Mouse (Mus musculus) lung, embryonic 14.5 days (tissue): Measurements from ENCODE around the gene Eid3. TPM values are rescaled to one million over a fixed set of nuclear protein-coding genes. Genes with fewer than 3 reads are reported as not detected.
A peak's percentile ranks its signal among the peaks of the same experiment; 100 is the strongest.

Experiments used
- ATAC-seq: fragments of 200-750 bp; cut with Nextera tagmentation; 2 replicates; pipeline ENCODE4 v1.8.0; 2017; ENCODE audit warnings: mild to moderate bottlenecking, moderate TSS enrichment, moderate library complexity; ENCODE audit not compliant: insufficient read depth
- DNase-seq: peaks from one replicate; pipeline ENCODE4 v3.0.0-alpha.2; 2015
- H3K27ac ChIP-seq: fragments of 300-500 bp; sonication (generic); 2 replicates; pipeline ENCODE4 v1.5.1; 2014; ENCODE audit warnings: low read depth, mild to moderate bottlenecking, moderate library complexity
- H3K27me3 ChIP-seq: fragments of 300-500 bp; sonication (generic); 2 replicates; pipeline ENCODE4 v1.6.1; 2014; ENCODE audit warnings: low read length, control low read depth; ENCODE audit not compliant: insufficient read depth
- H3K36me3 ChIP-seq: fragments of 300-500 bp; sonication (generic); 2 replicates; pipeline ENCODE4 v1.6.1; 2014; ENCODE audit warnings: control low read depth; ENCODE audit not compliant: insufficient read depth
- H3K4me1 ChIP-seq: fragments of 300-500 bp; sonication (generic); 2 replicates; pipeline ENCODE4 v1.6.1; 2014; ENCODE audit warnings: antibody characterized with exemption, control low read depth; ENCODE audit not compliant: insufficient read depth
- H3K4me2 ChIP-seq: fragments of 300-500 bp; sonication (generic); 2 replicates; pipeline ENCODE4 v1.6.1; 2014; ENCODE audit warnings: mild to moderate bottlenecking
- H3K4me3 ChIP-seq: fragments of 300-500 bp; sonication (generic); 2 replicates; pipeline ENCODE4 v1.5.1; 2014; ENCODE audit warnings: low read depth, low read length
- H3K9ac ChIP-seq: fragments of 300-500 bp; sonication (generic); 2 replicates; pipeline ENCODE4 v1.6.1; 2014
- H3K9me3 ChIP-seq: fragments of 300-500 bp; sonication (generic); 2 replicates; pipeline ENCODE4 v1.6.1; 2016; ENCODE audit warnings: low read depth, low read length, control low read depth
- CTCF ChIP-seq: IDR thresholded peaks from 2 replicates; pipeline ENCODE4 v1.5.1; 2016; ENCODE audit warnings: antibody characterized with exemption, low read depth
- WGBS: fragments of 180-500 bp; shearing (Covaris S2); extraction: QIAGEN DNeasy Blood & Tissue Kit; methylation state at CpG from one replicate; pipeline ENCODE4 v1.1.7; 2014; 5-methylcytosine and 5-hydroxymethylcytosine counted together
- polyA plus RNA-seq: library from polyadenylated mRNA; unstranded; fragments of >200 nt; fragmentation: Nextera tagmentation; extraction: Ambion mirVana; gene quantifications from 2 replicates; pipeline ENCODE4 v1.2.1, GENCODE M21; 2014

Gene Eid3
- polyA plus RNA-seq, 1 experiment from 2014 or later = 0.50 TPM

DNA sequence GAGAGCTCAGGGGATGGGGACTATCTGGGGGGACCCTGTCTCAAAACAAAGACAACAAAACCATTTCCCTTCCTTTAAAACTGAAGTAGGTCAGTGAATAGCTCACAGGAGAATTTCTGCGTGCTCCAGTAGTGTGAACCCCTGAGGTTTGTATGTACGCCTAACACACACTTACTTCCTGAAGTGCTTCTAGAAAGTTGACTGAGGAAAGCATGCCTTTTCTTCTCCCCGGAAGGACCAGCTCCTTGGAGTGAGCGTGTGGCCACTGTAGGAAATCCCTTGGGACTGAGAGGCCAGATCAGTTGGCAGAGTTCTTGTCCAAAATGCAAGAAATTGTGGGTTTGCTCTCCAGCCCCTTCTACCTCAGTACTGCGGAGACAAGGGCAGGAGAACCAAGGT lies 16.1 kb upstream of the Eid3 start:
- Histone ChIP-seq H3K4me1 (no peaks in the 10 kb centered on the region), H3K4me3 (no peak overlapping the region), H3K27me3 (no peaks in the 10 kb centered on the region), H3K36me3 (no peaks in the 10 kb centered on the region), H3K4me2 (no peak overlapping the region), H3K9me3 (no peaks in the 10 kb centered on the region), H3K9ac (no peak overlapping the region), H3K27ac (no peak overlapping the region)
- TF ChIP-seq CTCF = no peak
- no peak for DNase-seq
- no peak for ATAC-seq
- WGBS = 66% methylated on average over 5 of the region's 5 CpGs

DNA sequence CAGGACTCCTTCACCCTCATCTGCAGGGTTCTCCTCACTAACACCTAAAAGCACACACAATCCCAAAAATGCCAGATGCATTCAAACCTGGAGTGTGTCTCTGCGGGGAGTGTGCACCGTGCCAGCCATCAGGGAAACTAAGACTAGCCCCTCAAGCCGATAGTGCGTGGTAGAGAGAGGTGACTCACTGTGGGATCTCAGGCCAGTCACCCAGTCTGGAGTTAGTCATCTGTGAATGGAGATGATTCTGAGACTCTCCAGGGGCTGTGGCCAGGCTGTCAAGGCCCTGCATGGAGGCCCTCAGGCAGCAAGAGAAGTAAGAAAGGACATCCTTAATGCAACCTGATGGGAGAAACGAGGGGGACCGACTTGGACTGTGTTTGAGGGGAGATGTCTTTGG lies 14.7 kb upstream of the Eid3 start:
- no peak overlapping the region for H3K4me3 ChIP-seq
- H3K4me2 ChIP-seq = no peak overlapping the region
- no peaks in the 10 kb centered on the region for H3K9me3 ChIP-seq
- H3K27ac ChIP-seq = no peak overlapping the region
- no peaks in the 10 kb centered on the region for H3K27me3 ChIP-seq
- H3K36me3 ChIP-seq = no peaks in the 10 kb centered on the region
- 86% methylated on average over 6 of the region's 6 CpGs for WGBS
- no peak overlapping the region for H3K9ac ChIP-seq
- ATAC-seq (no peak), DNase-seq (no peak)
- no peak for TF ChIP-seq CTCF
- H3K4me1 ChIP-seq = no peaks in the 10 kb centered on the region

- Histone ChIP-seq H3K27ac (peak overlapping the region; percentile 98), H3K4me1 (peaks cover 5% of the 10 kb centered on the region; the same call in 1 of the 2 replicates), H3K4me3 (peak overlapping the region; percentile 73), H3K9me3 (no peaks in the 10 kb centered on the region), H3K4me2 (peak overlapping the region; percentile 90), H3K36me3 (peaks cover 7% of the 10 kb centered on the region; the same call in 1 of the 2 replicates), H3K27me3 (no peaks in the 10 kb centered on the region), H3K9ac (peak overlapping the region; percentile 87)
- ATAC-seq = no peak
- no peak for TF ChIP-seq CTCF
- DNase-seq = peak; percentile 30
- 40% methylated on average over 10 of the region's 10 CpGs for WGBS
These were observed 8.3 kb upstream of the Eid3 start for GRCm38 (mm10) chr10:82858032-82858680.

DNA sequence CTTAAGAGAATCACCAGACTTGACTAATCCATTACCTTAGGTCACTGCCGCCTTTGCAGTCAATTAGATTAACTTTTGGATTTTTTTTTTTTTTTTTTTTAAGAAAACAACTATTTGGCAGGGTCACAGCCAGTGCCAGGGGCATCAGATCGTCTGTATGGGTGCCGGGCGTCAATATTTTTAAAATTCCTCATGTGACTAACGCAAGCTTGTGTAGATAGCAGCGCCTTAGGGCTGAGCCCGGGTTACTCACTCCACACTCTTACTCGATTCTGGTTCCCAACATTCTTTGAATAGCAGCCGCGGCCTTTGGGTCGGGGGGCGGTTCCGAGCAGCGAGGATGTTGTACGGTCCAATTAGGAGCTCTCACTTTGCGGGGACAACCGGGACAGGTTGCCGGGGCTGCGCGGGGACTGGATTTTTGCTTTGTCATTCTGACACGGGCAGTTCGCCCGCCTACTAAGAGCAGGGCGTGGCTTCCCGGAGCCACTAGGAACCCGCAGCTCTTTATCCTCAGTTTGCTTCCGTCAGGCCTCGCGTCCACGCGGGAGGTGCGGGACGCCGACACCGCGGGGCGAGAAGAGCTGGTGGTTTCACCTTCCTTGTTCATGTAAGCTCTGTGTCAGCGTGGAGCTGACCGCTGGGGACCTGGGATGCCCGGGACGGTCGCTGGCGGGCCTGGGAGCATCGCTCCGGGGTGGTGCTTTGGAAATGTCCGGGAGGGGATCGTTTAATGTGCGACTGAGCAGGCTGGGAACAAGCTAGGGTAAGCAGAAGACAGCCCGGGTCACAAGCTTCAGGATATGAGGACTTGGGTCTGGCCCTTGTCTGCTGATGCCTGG lies 7.5 kb upstream of the Eid3 start:
- peak overlapping the region; percentile 90 for H3K4me2 ChIP-seq
- peak overlapping the region; percentile 73 for H3K4me3 ChIP-seq
- ATAC-seq (peak; percentile 83), DNase-seq (peak; percentile 95)
- H3K27ac ChIP-seq = peak overlapping the region; percentile 98
- TF ChIP-seq CTCF = no peak
- H3K9me3 ChIP-seq = no peaks in the 10 kb centered on the region
- H3K36me3 ChIP-seq = peaks cover 13% of the 10 kb centered on the region
- under 1% methylated on average over 49 of the region's 49 CpGs for WGBS
- H3K4me1 ChIP-seq = peaks cover 5% of the 10 kb centered on the region; the same call in 1 of the 2 replicates
- H3K27me3 ChIP-seq = no peaks in the 10 kb centered on the region
- peak overlapping the region; percentile 87 for H3K9ac ChIP-seq

- TF ChIP-seq CTCF = peak; percentile 40; the same call in 1 of the 2 replicates
- Histone ChIP-seq H3K27ac (peak overlapping the region; percentile 98), H3K27me3 (no peaks in the 10 kb centered on the region), H3K4me2 (peak overlapping the region; percentile 90), H3K9me3 (no peaks in the 10 kb centered on the region), H3K9ac (peak overlapping the region; percentile 87), H3K36me3 (peaks cover 19% of the 10 kb centered on the region), H3K4me1 (peaks cover 5% of the 10 kb centered on the region; the same call in 1 of the 2 replicates), H3K4me3 (peak overlapping the region; percentile 73)
- peak; percentile 60; the same call in 1 of the 2 replicates for ATAC-seq
- WGBS = under 1% methylated on average over 8 of the region's 8 CpGs
- DNase-seq = peak; percentile 74
These were observed 6.9 kb upstream of the Eid3 start for GRCm38 (mm10) chr10:82859533-82859915.

GRCm38 (mm10) chr10:82860181-82860928 lies 6.1 kb upstream of the Eid3 start:
- Histone ChIP-seq H3K4me3 (peak overlapping the region; percentile 73), H3K4me2 (peak overlapping the region; percentile 90), H3K27ac (peak overlapping the region; percentile 98), H3K27me3 (no peaks in the 10 kb centered on the region), H3K9me3 (no peaks in the 10 kb centered on the region), H3K36me3 (peaks cover 25% of the 10 kb centered on the region), H3K4me1 (peaks cover 5% of the 10 kb centered on the region; the same call in 1 of the 2 replicates), H3K9ac (peak overlapping the region; percentile 87)
- peak; percentile 67 for ATAC-seq
- under 1% methylated on average over 42 of the region's 50 CpGs for WGBS
- no peak for TF ChIP-seq CTCF
- peak; percentile 85 for DNase-seq
